Mouse (Mus musculus) forebrain, embryonic 11.5 days (tissue): ENCODE data around the gene Cabin1. TPM values are rescaled to one million over a fixed set of nuclear protein-coding genes. Genes with fewer than 3 reads are reported as not detected.

Source experiments
- ATAC-seq: fragments of 200-750 bp; cut with Nextera tagmentation; replicated peaks from 2 replicates; pipeline ENCODE4 v1.8.0; 2017; ENCODE audit warnings: moderate TSS enrichment; ENCODE audit not compliant: low FRiP score
- DNase-seq: peaks from one replicate; pipeline ENCODE4 v3.0.0-alpha.2; 2017; ENCODE audit warnings: low spot score
- H3K27ac ChIP-seq: fragments of 300-500 bp; sonication (generic); 2 replicates; pipeline ENCODE4 v1.5.1; 2014; ENCODE audit warnings: low read depth, low read length
- H3K27me3 ChIP-seq: fragments of 300-500 bp; sonication (generic); 2 replicates; pipeline ENCODE4 v1.6.1; 2014; ENCODE audit warnings: mild to moderate bottlenecking, low read length, mixed read lengths; ENCODE audit not compliant: control insufficient read depth, insufficient read depth
- H3K36me3 ChIP-seq: fragments of 300-500 bp; sonication (generic); 2 replicates; pipeline ENCODE4 v1.6.1; 2014; ENCODE audit warnings: mild to moderate bottlenecking, low read length, moderate library complexity, mixed read lengths; ENCODE audit not compliant: control insufficient read depth, insufficient read depth
- H3K4me1 ChIP-seq: fragments of 300-500 bp; sonication (generic); replicated peaks from 2 replicates; pipeline ENCODE4 v1.6.1; 2014; ENCODE audit warnings: low read length, mixed read lengths; ENCODE audit not compliant: control insufficient read depth, insufficient read depth
- H3K4me2 ChIP-seq: fragments of 300-500 bp; sonication (generic); 2 replicates; pipeline ENCODE4 v1.6.1; 2014; ENCODE audit warnings: low read depth, mild to moderate bottlenecking, low read length, moderate library complexity, mixed read lengths; ENCODE audit not compliant: severe bottlenecking
- H3K4me3 ChIP-seq: fragments of 300-500 bp; sonication (generic); 2 replicates; pipeline ENCODE4 v1.5.1; 2014; ENCODE audit warnings: low read depth, low read length
- H3K9ac ChIP-seq: fragments of 300-500 bp; sonication (generic); 2 replicates; pipeline ENCODE4 v1.6.1; 2014; ENCODE audit warnings: low read length
- H3K9me3 ChIP-seq: fragments of 300-500 bp; sonication (generic); 2 replicates; pipeline ENCODE4 v1.6.1; 2016; ENCODE audit warnings: low read length, mixed read lengths; ENCODE audit not compliant: control insufficient read depth
- WGBS: fragments of 180-500 bp; shearing (Covaris S2); extraction: QIAGEN DNeasy Blood & Tissue Kit; methylation state at CpG from one replicate; pipeline ENCODE4 v1.1.7; 2014; 5-methylcytosine and 5-hydroxymethylcytosine counted together
- polyA plus RNA-seq: library from polyadenylated mRNA; unstranded; fragments of >200 nt; fragmentation: Nextera tagmentation; extraction: Ambion mirVana; gene quantifications from 2 replicates; pipeline ENCODE4 v1.2.1, GENCODE M21; 2014

The Cabin1 gene
- polyA plus RNA-seq, 1 experiment from 2014 or later: 49.1 TPM

- WGBS: 86% methylated on average over 6 of the region's 6 CpGs
Measured at GRCm38 (mm10) chr10:75661381-75661780, 102.8 kb downstream of the Cabin1 start.

DNA sequence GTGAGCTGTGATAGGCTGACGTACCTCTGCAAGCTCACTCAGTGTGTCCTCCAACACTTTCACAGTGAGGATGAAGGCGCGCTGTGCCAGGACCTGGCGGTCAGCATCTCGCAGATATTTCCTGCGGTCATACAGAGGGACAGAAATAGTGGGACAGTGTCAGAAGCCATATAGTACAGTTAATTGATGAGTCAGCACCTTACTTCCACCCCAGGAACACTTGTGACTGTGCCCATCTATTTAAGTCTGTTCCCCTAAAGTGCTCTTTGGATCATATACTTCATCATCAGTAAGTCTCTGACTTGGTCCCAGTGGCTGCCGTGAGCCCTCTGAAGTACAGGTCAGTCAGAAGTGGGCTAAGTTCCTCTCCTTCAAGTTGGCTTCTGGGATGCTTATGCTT is 106.4 kb downstream of the Cabin1 start:
- H3K36me3 ChIP-seq: peaks cover 6% of the 10 kb centered on the region; the same call in 1 of the 2 replicates
- H3K4me2 ChIP-seq: no peak overlapping the region
- DNase-seq (no peak), ATAC-seq (no peak)
- H3K27me3 ChIP-seq: no peaks in the 10 kb centered on the region
- WGBS: 98% methylated on average over 7 of the region's 7 CpGs
- H3K27ac ChIP-seq: no peak overlapping the region
- no peak overlapping the region for H3K9ac ChIP-seq
- no peaks in the 10 kb centered on the region for H3K9me3 ChIP-seq
- no peak overlapping the region for H3K4me3 ChIP-seq
- no peaks in the 10 kb centered on the region for H3K4me1 ChIP-seq

More at GRCm38 (mm10) chr10:75661381-75661780, 102.8 kb downstream of the Cabin1 start:
- H3K27me3 ChIP-seq: no peaks in the 10 kb centered on the region
- no peak overlapping the region for H3K4me3 ChIP-seq
- H3K4me1 ChIP-seq: peaks cover 3% of the 10 kb centered on the region; the same call in 1 of the 2 replicates
- ATAC-seq (no peak), DNase-seq (no peak)
- no peak overlapping the region for H3K9ac ChIP-seq
- H3K4me2 ChIP-seq: no peak overlapping the region
- H3K36me3 ChIP-seq: peaks cover 4% of the 10 kb centered on the region; the same call in 1 of the 2 replicates
- no peak overlapping the region for H3K27ac ChIP-seq
- no peaks in the 10 kb centered on the region for H3K9me3 ChIP-seq

DNA sequence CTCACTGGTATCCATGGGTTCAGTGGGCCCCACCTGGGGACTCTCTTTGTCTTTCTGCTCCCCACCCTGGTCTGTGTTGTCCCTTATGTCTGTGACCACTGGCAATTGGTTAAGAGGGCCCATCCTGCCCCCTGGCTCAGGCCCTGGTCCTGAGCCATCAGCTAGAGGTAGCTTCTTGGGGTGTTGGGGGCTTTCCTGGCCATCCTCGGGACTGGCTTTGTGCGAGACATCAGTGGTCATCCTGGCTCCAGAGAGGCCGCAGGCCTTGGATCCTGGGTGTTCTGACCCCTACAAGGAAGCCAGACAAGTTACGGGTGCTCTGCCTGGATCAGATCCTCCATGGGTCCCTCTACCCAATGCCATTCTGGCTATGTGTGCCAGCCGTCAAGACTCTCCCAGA is 107.0 kb downstream of the Cabin1 start:
- peaks cover 9% of the 10 kb centered on the region; the same call in 1 of the 2 replicates for H3K36me3 ChIP-seq

DNA sequence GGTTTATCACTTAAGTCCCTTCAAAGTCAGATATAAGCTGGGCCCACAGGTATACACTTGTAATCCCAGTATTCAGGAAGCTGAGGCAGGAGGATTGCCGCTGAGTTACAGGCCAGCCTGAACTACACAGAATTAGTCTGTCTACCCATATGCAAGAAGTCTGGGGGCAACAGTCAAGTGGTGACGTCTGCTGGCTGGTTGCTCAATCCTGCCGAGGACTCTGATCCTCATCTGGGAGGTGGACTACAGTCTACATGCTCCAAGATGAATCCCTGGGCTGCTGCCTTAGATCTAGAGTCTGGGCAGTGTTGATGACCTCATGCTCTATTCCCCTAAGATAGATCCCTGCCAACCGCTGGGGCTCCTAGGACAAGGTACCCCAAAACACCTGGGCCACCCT is 110.1 kb downstream of the Cabin1 start:
- DNase-seq (no peak), ATAC-seq (no peak)
- Histone ChIP-seq H3K27ac (no peak overlapping the region), H3K27me3 (no peaks in the 10 kb centered on the region), H3K9me3 (no peaks in the 10 kb centered on the region), H3K36me3 (peaks cover 9% of the 10 kb centered on the region; the same call in 1 of the 2 replicates), H3K4me3 (no peak overlapping the region), H3K9ac (no peak overlapping the region), H3K4me2 (no peak overlapping the region), H3K4me1 (no peaks in the 10 kb centered on the region)
- WGBS: 94% methylated on average over 4 of the region's 4 CpGs

More for the DNA sequence above, 107.0 kb downstream of the Cabin1 start:
- no peak for DNase-seq
- Histone ChIP-seq H3K4me1 (no peaks in the 10 kb centered on the region), H3K9ac (no peak overlapping the region), H3K9me3 (no peaks in the 10 kb centered on the region), H3K4me3 (no peak overlapping the region), H3K27me3 (no peaks in the 10 kb centered on the region), H3K27ac (no peak overlapping the region), H3K4me2 (no peak overlapping the region)
- no peak for ATAC-seq
- WGBS: 90% methylated on average over 5 of the region's 5 CpGs

DNA sequence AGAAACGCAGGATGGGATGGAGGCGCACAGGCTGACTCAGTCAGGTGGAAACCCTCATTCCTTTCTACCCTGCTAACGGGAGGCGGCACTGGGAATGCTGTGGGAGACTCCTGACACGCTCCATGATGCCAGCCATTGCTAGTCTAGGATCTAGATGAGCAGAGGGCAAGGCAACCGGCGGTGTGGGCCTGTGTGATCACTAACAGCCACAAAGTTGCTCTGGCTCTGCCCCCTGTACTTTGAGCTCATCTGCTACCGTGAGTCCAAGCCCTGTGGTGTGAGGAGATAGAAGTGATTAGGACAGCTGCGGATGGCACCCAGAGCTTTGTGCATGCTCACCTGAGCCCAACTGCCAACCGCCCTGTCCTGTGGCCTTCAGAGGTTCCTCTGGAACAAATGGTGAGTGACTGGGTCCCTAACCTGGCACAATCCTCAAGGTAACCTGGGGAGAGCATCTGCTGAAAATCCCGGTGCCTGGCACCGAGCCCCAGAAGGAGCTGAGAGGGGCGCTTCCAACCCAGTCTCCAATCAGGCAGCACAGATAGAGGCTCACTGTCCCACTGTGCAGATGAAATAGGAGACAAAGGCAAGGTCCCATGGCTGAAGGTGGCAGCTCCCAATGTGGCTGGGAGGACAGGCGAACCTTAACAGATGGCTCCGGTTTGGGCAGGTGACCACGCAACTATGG is 112.6 kb downstream of the Cabin1 start:
- 97% methylated on average over 16 of the region's 16 CpGs for WGBS
- H3K9me3 ChIP-seq: no peaks in the 10 kb centered on the region
- H3K36me3 ChIP-seq: peaks cover 5% of the 10 kb centered on the region; the same call in 1 of the 2 replicates
- H3K9ac ChIP-seq: no peak overlapping the region
- no peak overlapping the region for H3K4me2 ChIP-seq
- H3K27ac ChIP-seq: no peak overlapping the region
- H3K4me1 ChIP-seq: no peaks in the 10 kb centered on the region
- DNase-seq: no peak
- no peak for ATAC-seq
- H3K27me3 ChIP-seq: no peaks in the 10 kb centered on the region
- no peak overlapping the region for H3K4me3 ChIP-seq

GRCm38 (mm10) chr10:75650306-75650902 is 113.7 kb downstream of the Cabin1 start:
- DNase-seq (no peak), ATAC-seq (no peak)
- H3K4me1 ChIP-seq: no peaks in the 10 kb centered on the region
- H3K27me3 ChIP-seq: no peaks in the 10 kb centered on the region
- no peak overlapping the region for H3K27ac ChIP-seq
- H3K4me2 ChIP-seq: no peak overlapping the region
- no peaks in the 10 kb centered on the region for H3K9me3 ChIP-seq
- H3K9ac ChIP-seq: no peak overlapping the region
- no peak overlapping the region for H3K4me3 ChIP-seq
- WGBS: 87% methylated on average over 6 of the region's 6 CpGs
- H3K36me3 ChIP-seq: peaks cover 5% of the 10 kb centered on the region; the same call in 1 of the 2 replicates

- Histone ChIP-seq H3K27me3 (no peaks in the 10 kb centered on the region), H3K9ac (no peak overlapping the region), H3K4me1 (no peaks in the 10 kb centered on the region), H3K4me2 (no peak overlapping the region), H3K27ac (no peak overlapping the region), H3K36me3 (peaks cover 5% of the 10 kb centered on the region; the same call in 1 of the 2 replicates), H3K4me3 (no peak overlapping the region), H3K9me3 (no peaks in the 10 kb centered on the region)
- ATAC-seq (no peak), DNase-seq (no peak)
- WGBS: 90% methylated on average over 4 of the region's 4 CpGs
Measured at GRCm38 (mm10) chr10:75649406-75649995, 114.6 kb downstream of the Cabin1 start.

- peaks cover 5% of the 10 kb centered on the region; the same call in 1 of the 2 replicates for H3K36me3 ChIP-seq
- no peaks in the 10 kb centered on the region for H3K27me3 ChIP-seq
- H3K27ac ChIP-seq: no peak overlapping the region
- H3K9ac ChIP-seq: no peak overlapping the region
- ATAC-seq: no peak
- no peaks in the 10 kb centered on the region for H3K9me3 ChIP-seq
- 0 out of 2 replicates have a peak, but pooled peaks cover 3% of the 10 kb centered on the region for H3K4me1 ChIP-seq
- WGBS: 92% methylated on average over 7 of the region's 7 CpGs
- H3K4me2 ChIP-seq: no peak overlapping the region
- DNase-seq: no peak
- no peak overlapping the region for H3K4me3 ChIP-seq
Measured at GRCm38 (mm10) chr10:75649001-75649400, 115.1 kb downstream of the Cabin1 start.
